Mouse (Mus musculus): ENCODE measurements around the gene Lrit3. TPM values are rescaled to one million over a fixed set of nuclear protein-coding genes. Genes with fewer than 3 reads are reported as not detected.

Gene Lrit3
- total RNA-seq, 1 experiment, result not detected

- in situ Hi-C loops (cut with MboI; ENCODE audit: low sequenced_read_pairs in 2 of 2, unreplicated experiment in 2 of 2), result no loop called here
- Histone ChIP-seq H3K36me3 (ENCODE audit: control insufficient read depth, insufficient read depth, low read length, poor library complexity, severe bottlenecking) (no peaks in the 10 kb centered on the region), H3K9me3 (ENCODE audit: control insufficient read depth, insufficient read depth, low read depth, low read length) (no peaks in the 10 kb centered on the region), H3K4me3 (ENCODE audit: insufficient read depth in 1 of 2, low read depth in 1 of 2, low read length in 2 of 2, poor library complexity in 1 of 2, severe bottlenecking in 1 of 2) (no peak within 1 kb of the TSS; a peak in 1 of 4 replicates), H3K4me1 (ENCODE audit: control insufficient read depth in 2 of 2, insufficient read depth in 2 of 2, low read length in 2 of 2, poor library complexity in 1 of 2) (peaks cover 1 to 4% of the 10 kb centered on the region in 2 experiments; a peak in 1 of 4 replicates), H3K27ac (ENCODE audit: insufficient read depth, low read depth, low read length, poor library complexity, severe bottlenecking) (no peak within 1 kb of the TSS), H3K9ac (ENCODE audit: insufficient read depth, low read depth, low read length, poor library complexity, severe bottlenecking) (no peak within 1 kb of the TSS)
- TF ChIP-seq ZNF384 (IDR thresholded peaks at IDR 0.05; ENCODE audit: low read depth, low read length) (no peak), MAFK (IDR thresholded peaks at IDR 0.05; ENCODE audit: insufficient read depth, low read depth, low read length) (no peak), CHD2 (IDR thresholded peaks at IDR 0.05; ENCODE audit: low read depth, low read length) (no peak), ZC3H11A (IDR thresholded peaks at IDR 0.05; ENCODE audit: borderline replicate concordance, low read depth, low read length) (no peak), HCFC1 (IDR thresholded peaks at IDR 0.05; ENCODE audit: borderline replicate concordance, insufficient read depth, low read length) (no peak)
- no peak for DNase-seq (ENCODE audit: low read depth, low spot score)
Observed at GRCm38 (mm10) chr3:129754650-129755604, 48.9 kb downstream of the Lrit3 start, which contains the start of gene Egf. TSS of gene Egf (minus strand) at chr3:129755316.

GRCm38 (mm10) chr3:129744803-129745202 lies 59.0 kb downstream of the Lrit3 start:
- Histone ChIP-seq H3K9me3 (ENCODE audit: control insufficient read depth, insufficient read depth, low read depth, low read length) (no peaks in the 10 kb centered on the region), H3K9ac (ENCODE audit: insufficient read depth, low read depth, low read length, poor library complexity, severe bottlenecking) (no peak overlapping the region), H3K4me3 (ENCODE audit: insufficient read depth in 1 of 2, low read depth in 1 of 2, low read length in 2 of 2, poor library complexity in 1 of 2, severe bottlenecking in 1 of 2) (no peak overlapping the region), H3K4me1 (ENCODE audit: control insufficient read depth in 2 of 2, insufficient read depth in 2 of 2, low read length in 2 of 2, poor library complexity in 1 of 2) (no peaks in the 10 kb centered on the region), H3K27ac (ENCODE audit: insufficient read depth, low read depth, low read length, poor library complexity, severe bottlenecking) (no peak overlapping the region), H3K36me3 (ENCODE audit: control insufficient read depth, insufficient read depth, low read length, poor library complexity, severe bottlenecking) (no peaks in the 10 kb centered on the region)
- TF ChIP-seq MAFK (IDR thresholded peaks at IDR 0.05; ENCODE audit: insufficient read depth, low read depth, low read length), result no peak
- no peak for TF ChIP-seq ZNF384 (IDR thresholded peaks at IDR 0.05; ENCODE audit: low read depth, low read length)
- no peak for TF ChIP-seq CHD2 (IDR thresholded peaks at IDR 0.05; ENCODE audit: low read depth, low read length)
- TF ChIP-seq HCFC1 (IDR thresholded peaks at IDR 0.05; ENCODE audit: borderline replicate concordance, insufficient read depth, low read length), result no peak
- TF ChIP-seq ZC3H11A (IDR thresholded peaks at IDR 0.05; ENCODE audit: borderline replicate concordance, low read depth, low read length), result no peak
- peak; percentile 49 for DNase-seq (ENCODE audit: low read depth, low spot score)
- in situ Hi-C loops (cut with MboI; ENCODE audit: low sequenced_read_pairs in 2 of 2, unreplicated experiment in 2 of 2), result no loop called here

GRCm38 (mm10) chr3:129742781-129743180 lies 61.0 kb downstream of the Lrit3 start:
- TF ChIP-seq MAFK (IDR thresholded peaks at IDR 0.05; ENCODE audit: insufficient read depth, low read depth, low read length) (no peak), CHD2 (IDR thresholded peaks at IDR 0.05; ENCODE audit: low read depth, low read length) (no peak), ZNF384 (IDR thresholded peaks at IDR 0.05; ENCODE audit: low read depth, low read length) (no peak), ZC3H11A (IDR thresholded peaks at IDR 0.05; ENCODE audit: borderline replicate concordance, low read depth, low read length) (no peak), HCFC1 (IDR thresholded peaks at IDR 0.05; ENCODE audit: borderline replicate concordance, insufficient read depth, low read length) (no peak)
- Histone ChIP-seq H3K9ac (ENCODE audit: insufficient read depth, low read depth, low read length, poor library complexity, severe bottlenecking) (no peak overlapping the region), H3K4me3 (ENCODE audit: insufficient read depth in 1 of 2, low read depth in 1 of 2, low read length in 2 of 2, poor library complexity in 1 of 2, severe bottlenecking in 1 of 2) (no peak overlapping the region), H3K9me3 (ENCODE audit: control insufficient read depth, insufficient read depth, low read depth, low read length) (no peaks in the 10 kb centered on the region), H3K27ac (ENCODE audit: insufficient read depth, low read depth, low read length, poor library complexity, severe bottlenecking) (no peak overlapping the region), H3K4me1 (ENCODE audit: control insufficient read depth in 2 of 2, insufficient read depth in 2 of 2, low read length in 2 of 2, poor library complexity in 1 of 2) (no peaks in the 10 kb centered on the region), H3K36me3 (ENCODE audit: control insufficient read depth, insufficient read depth, low read length, poor library complexity, severe bottlenecking) (no peaks in the 10 kb centered on the region)
- in situ Hi-C loops (cut with MboI; ENCODE audit: low sequenced_read_pairs in 2 of 2, unreplicated experiment in 2 of 2), result no loop called here
- DNase-seq (ENCODE audit: low read depth, low spot score), result no peak

- in situ Hi-C loops (cut with MboI; ENCODE audit: low sequenced_read_pairs in 2 of 2, unreplicated experiment in 2 of 2), result no loop called here
- H3K27ac ChIP-seq (ENCODE audit: insufficient read depth, low read depth, low read length, poor library complexity, severe bottlenecking), result no peak overlapping the region
- H3K9ac ChIP-seq (ENCODE audit: insufficient read depth, low read depth, low read length, poor library complexity, severe bottlenecking), result no peak overlapping the region
- H3K4me3 ChIP-seq (ENCODE audit: insufficient read depth in 1 of 2, low read depth in 1 of 2, low read length in 2 of 2, poor library complexity in 1 of 2, severe bottlenecking in 1 of 2), result no peak overlapping the region
- H3K36me3 ChIP-seq (ENCODE audit: control insufficient read depth, insufficient read depth, low read length, poor library complexity, severe bottlenecking), result no peaks in the 10 kb centered on the region
- H3K4me1 ChIP-seq (ENCODE audit: control insufficient read depth in 2 of 2, insufficient read depth in 2 of 2, low read length in 2 of 2, poor library complexity in 1 of 2), result no peaks in the 10 kb centered on the region
- no peak for DNase-seq (ENCODE audit: low read depth, low spot score)
- H3K9me3 ChIP-seq (ENCODE audit: control insufficient read depth, insufficient read depth, low read depth, low read length), result no peaks in the 10 kb centered on the region
- no peak for TF ChIP-seq ZC3H11A (IDR thresholded peaks at IDR 0.05; ENCODE audit: borderline replicate concordance, low read depth, low read length)
- TF ChIP-seq HCFC1 (IDR thresholded peaks at IDR 0.05; ENCODE audit: borderline replicate concordance, insufficient read depth, low read length), result no peak
- TF ChIP-seq CHD2 (IDR thresholded peaks at IDR 0.05; ENCODE audit: low read depth, low read length), result no peak
- TF ChIP-seq ZNF384 (IDR thresholded peaks at IDR 0.05; ENCODE audit: low read depth, low read length), result no peak
- no peak for TF ChIP-seq MAFK (IDR thresholded peaks at IDR 0.05; ENCODE audit: insufficient read depth, low read depth, low read length)
Observed at GRCm38 (mm10) chr3:129738291-129739183, 65.3 kb downstream of the Lrit3 start.

Other genes starting within 250 kb of the Lrit3 start
- 2.2 and 2.4 TPM in 2 replicates for gene Egf, start 48.7 kb downstream of the Lrit3 start, total RNA-seq (2012; rRNA removed)
- gene Rrh, start 18.6 kb upstream of the Lrit3 start, total RNA-seq (2012; rRNA removed), result 0.94 and 2.6 TPM in 2 replicates
- gene Gar1, start 27.4 kb upstream of the Lrit3 start, total RNA-seq (2012; rRNA removed), result 62.7 and 79.1 TPM in 2 replicates
- gene Cfi, start 31.9 kb upstream of the Lrit3 start, total RNA-seq (2012; rRNA removed), result not detected in 2 replicates
- 37.3 and 55.3 TPM in 2 replicates for gene Pla2g12a, start 74.6 kb upstream of the Lrit3 start, total RNA-seq (2012; rRNA removed)
- gene Casp6, start 97.4 kb upstream of the Lrit3 start, total RNA-seq (2012; rRNA removed), result 5.0 and 6.2 TPM in 2 replicates
- 0.54 TPM in 1 of 2 replicates, not detected in the other for gene Mcub, start 166.2 kb upstream of the Lrit3 start, total RNA-seq (2012; rRNA removed)